Mouse (Mus musculus) layer of hippocampus, postnatal 36 days (tissue): ENCODE results near the gene Pi4k2a. TPM values are rescaled to one million over a fixed set of nuclear protein-coding genes. Genes with fewer than 3 reads are reported as not detected.

Experiments used
- DNase-seq, 2 experiments: peaks; one replicate each; pipeline ENCODE4 v3.0.0; 2022
- total RNA-seq, 2 experiments: library from RNA; stranded (reverse); gene quantifications; 2 replicates each; pipeline ENCODE4 v1.2.3; 2021

Pi4k2a gene
- total RNA-seq, 2 experiments from 2014 or later, result 60.3 to 69.8 TPM

- DNase-seq, result no peak
Observed at GRCm38 (mm10) chr19:42136126-42136525, 45.9 kb downstream of the Pi4k2a start.

GRCm38 (mm10) chr19:42137167-42137672, 47.0 kb downstream of the Pi4k2a start:
- no peak for DNase-seq

GRCm38 (mm10) chr19:42138517-42139285, 48.4 kb downstream of the Pi4k2a start:
- no peak for DNase-seq

GRCm38 (mm10) chr19:42139724-42140517, 49.7 kb downstream of the Pi4k2a start:
- no peak for DNase-seq

- no peak for DNase-seq
Observed at GRCm38 (mm10) chr19:42141998-42142397, 51.7 kb downstream of the Pi4k2a start.

- DNase-seq, result no peak
Observed at GRCm38 (mm10) chr19:42142757-42143156, 52.5 kb downstream of the Pi4k2a start.

GRCm38 (mm10) chr19:42144067-42144466, 53.8 kb downstream of the Pi4k2a start:
- DNase-seq, result no peak

- peak; percentile 64 to 68 for DNase-seq
Observed at GRCm38 (mm10) chr19:42144541-42145167, 54.4 kb downstream of the Pi4k2a start.

GRCm38 (mm10) chr19:42145210-42145609, 54.9 kb downstream of the Pi4k2a start:
- DNase-seq, result no peak

GRCm38 (mm10) chr19:42145731-42146130, 55.5 kb downstream of the Pi4k2a start:
- DNase-seq, result no peak

GRCm38 (mm10) chr19:42146276-42147010, 56.2 kb downstream of the Pi4k2a start:
- no peak for DNase-seq

GRCm38 (mm10) chr19:42147170-42147768, 57.0 kb downstream of the Pi4k2a start, which contains the start of gene Marveld1:
Gene Marveld1, plus strand, starts transcription at chr19:42147400.
- peak in 1 of 2 experiments; percentile 34 for DNase-seq

- peak in 1 of 2 experiments; percentile 48 for DNase-seq
Observed at GRCm38 (mm10) chr19:42147769-42148568, 57.7 kb downstream of the Pi4k2a start.

- DNase-seq, result no peak
Observed at GRCm38 (mm10) chr19:42148569-42148860, 58.2 kb downstream of the Pi4k2a start.

GRCm38 (mm10) chr19:42151990-42152389, 61.7 kb downstream of the Pi4k2a start:
- peak; percentile 82 for DNase-seq

GRCm38 (mm10) chr19:42157493-42158237, 67.4 kb downstream of the Pi4k2a start:
- no peak for DNase-seq

GRCm38 (mm10) chr19:42158246-42159017, 68.2 kb downstream of the Pi4k2a start:
- DNase-seq, result no peak

GRCm38 (mm10) chr19:42163764-42164163, 73.5 kb downstream of the Pi4k2a start, which contains the start of gene Zfyve27:
Gene Zfyve27, plus strand, starts transcription at chr19:42163951.
- no peak for DNase-seq

- DNase-seq, result no peak
Observed at GRCm38 (mm10) chr19:42164188-42164587, 73.9 kb downstream of the Pi4k2a start.
